Mouse (Mus musculus) left cerebral cortex, adult 2 months (tissue): ENCODE data around the gene Atp5s. TPM values are rescaled to one million over a fixed set of nuclear protein-coding genes. Genes with fewer than 3 reads are reported as not detected.

Experiments
- DNase-seq, 2 experiments: peaks; one replicate each; pipeline ENCODE4 v3.0.0; 2021 to 2022; ENCODE audit warnings: low spot score in 2 of 2, mixed read lengths in 1 of 2; ENCODE audit errors: extremely low spot score in 1 of 2
- H3K27ac ChIP-seq: fragments of 200-600 bp; 2 replicates; pipeline ENCODE4 v1.8.1; 2022
- H3K4me3 ChIP-seq: fragments of 200-600 bp; 2 replicates; pipeline ENCODE4 v1.8.1; 2022
- CTCF ChIP-seq: fragments of 200-600 bp; IDR thresholded peaks from 2 replicates; pipeline ENCODE4 v1.8.1; 2022; ENCODE audit warnings: antibody characterized with exemption, mild to moderate bottlenecking, moderate library complexity
- intact Hi-C: fragments of 180-260 bp; cut with DNase I; formaldehyde crosslinking; loops from one replicate; pipeline ENCODE4 v1.15.1; 2025
- total RNA-seq, 2 experiments: library from RNA; stranded (reverse); gene quantifications; 2 replicates each; pipeline ENCODE4 v1.2.3; 2021

The Atp5s gene
- total RNA-seq, 2 experiments from 2014 or later: 32.9 to 40.3 TPM

GRCm38 (mm10) chr12:69733923-69734322, 9.2 kb downstream of the Atp5s start:
- DNase-seq: no peak
- Histone ChIP-seq H3K27ac (no peak overlapping the region), H3K4me3 (no peak overlapping the region)
- intact Hi-C loops: loop anchor here (2.0 kb wide), 1 partner anchor 159 kb away; the partner anchor contains the start of genes Atl1 and Map4k5
- TF ChIP-seq CTCF: no peak

- H3K4me3 ChIP-seq: no peak overlapping the region
- DNase-seq: no peak
- peak; percentile 5 for TF ChIP-seq CTCF
- H3K27ac ChIP-seq: no peak overlapping the region
- intact Hi-C loops: no loop called here
These were observed 17.2 kb downstream of the Atp5s start for GRCm38 (mm10) chr12:69741965-69742364.

GRCm38 (mm10) chr12:69744138-69744537, 19.4 kb downstream of the Atp5s start:
- Histone ChIP-seq H3K27ac (no peak overlapping the region), H3K4me3 (no peak overlapping the region)
- TF ChIP-seq CTCF: no peak
- intact Hi-C loops: no loop called here
- no peak for DNase-seq

GRCm38 (mm10) chr12:69751864-69752341, 27.2 kb downstream of the Atp5s start:
- intact Hi-C loops: no loop called here

GRCm38 (mm10) chr12:69753936-69754335, 29.2 kb downstream of the Atp5s start:
- no peak for TF ChIP-seq CTCF
- no peak for DNase-seq
- intact Hi-C loops: no loop called here
- no peak overlapping the region for H3K27ac ChIP-seq
- H3K4me3 ChIP-seq: no peak overlapping the region

More at GRCm38 (mm10) chr12:69751864-69752341, 27.2 kb downstream of the Atp5s start:
- no peak overlapping the region for H3K4me3 ChIP-seq
- no peak; the same call in 1 of the 2 replicates for TF ChIP-seq CTCF
- no peak overlapping the region for H3K27ac ChIP-seq
- no peak for DNase-seq

GRCm38 (mm10) chr12:69756015-69756414, 31.3 kb downstream of the Atp5s start:
- no peak for TF ChIP-seq CTCF
- no peak overlapping the region for H3K4me3 ChIP-seq
- no peak overlapping the region for H3K27ac ChIP-seq
- intact Hi-C loops: loop anchor here (5.0 kb wide), 1 partner anchor 136 kb away; the partner anchor contains the start of genes Atl1 and Map4k5
- no peak for DNase-seq

- DNase-seq: peak; percentile 42 to 44
- Histone ChIP-seq H3K27ac (no peak overlapping the region), H3K4me3 (peak overlapping the region; percentile 13; the same call in 1 of the 2 replicates)
- intact Hi-C loops: loop anchor here (5.0 kb wide), 1 partner anchor 135 kb away; the partner anchor contains the start of genes Atl1 and Map4k5
- TF ChIP-seq CTCF: peak; percentile 66
These were observed 32.8 kb downstream of the Atp5s start for GRCm38 (mm10) chr12:69757418-69758141.

GRCm38 (mm10) chr12:69758221-69759185, 33.8 kb downstream of the Atp5s start:
- no peak for TF ChIP-seq CTCF
- Histone ChIP-seq H3K27ac (no peak overlapping the region), H3K4me3 (peak overlapping the region; percentile 22; the same call in 1 of the 2 replicates)
- intact Hi-C loops: loop anchor here (5.0 kb wide), 1 partner anchor 134 kb away; the partner anchor contains the start of genes Atl1 and Map4k5
- DNase-seq: no peak

- intact Hi-C loops: loop anchor here (5.0 kb wide), 1 partner anchor 133 kb away; the partner anchor contains the start of genes Atl1 and Map4k5
- no peak for DNase-seq
- H3K27ac ChIP-seq: no peak overlapping the region
- TF ChIP-seq CTCF: no peak
- H3K4me3 ChIP-seq: no peak overlapping the region
These were observed 34.6 kb downstream of the Atp5s start for GRCm38 (mm10) chr12:69759267-69759885.

- DNase-seq: no peak
- intact Hi-C loops: no loop called here
- Histone ChIP-seq H3K27ac (no peak overlapping the region), H3K4me3 (no peak overlapping the region)
- no peak for TF ChIP-seq CTCF
These were observed 35.3 kb downstream of the Atp5s start for GRCm38 (mm10) chr12:69760014-69760413.

- H3K4me3 ChIP-seq: no peak overlapping the region
- DNase-seq: no peak
- no peak for TF ChIP-seq CTCF
- H3K27ac ChIP-seq: no peak overlapping the region
- intact Hi-C loops: no loop called here
These were observed 36.1 kb downstream of the Atp5s start for GRCm38 (mm10) chr12:69760743-69761406.
